Mouse (Mus musculus) heart, embryonic 12.5 days (tissue): ENCODE results near the gene Tmem30b. TPM values are rescaled to one million over a fixed set of nuclear protein-coding genes. Genes with fewer than 3 reads are reported as not detected.
A peak's percentile ranks its signal among the peaks of the same experiment; 100 is the strongest.
"Not testable (repeated sequence)": the region's sequence is repeated elsewhere in the genome, so short reads cannot be mapped to it uniquely, and the experiment has no call there.

Source experiments
- ATAC-seq: fragments of 200-750 bp; cut with Nextera tagmentation; 2 replicates; pipeline ENCODE4 v1.8.0; 2017; ENCODE audit warnings: moderate TSS enrichment, moderate library complexity; ENCODE audit not compliant: insufficient number of reproducible peaks, low FRiP score
- H3K27ac ChIP-seq: fragments of 300-500 bp; sonication (generic); 2 replicates; pipeline ENCODE4 v1.5.1; 2016; ENCODE audit warnings: mild to moderate bottlenecking, moderate library complexity; ENCODE audit not compliant: poor library complexity, severe bottlenecking
- H3K27me3 ChIP-seq: fragments of 300-500 bp; sonication (generic); replicated peaks from 2 replicates; pipeline ENCODE4 v1.6.1; 2016; ENCODE audit warnings: mild to moderate bottlenecking, moderate library complexity
- H3K36me3 ChIP-seq: fragments of 300-500 bp; sonication (generic); 2 replicates; pipeline ENCODE4 v1.6.1; 2016; ENCODE audit warnings: mild to moderate bottlenecking, moderate library complexity
- H3K4me1 ChIP-seq: fragments of 300-500 bp; sonication (generic); replicated peaks from 2 replicates; pipeline ENCODE4 v1.6.1; 2016; ENCODE audit warnings: mild to moderate bottlenecking
- H3K4me2 ChIP-seq: fragments of 300-500 bp; sonication (generic); 2 replicates; pipeline ENCODE4 v1.6.1; 2016; ENCODE audit warnings: mild to moderate bottlenecking, moderate library complexity
- H3K4me3 ChIP-seq: fragments of 300-500 bp; sonication (generic); 2 replicates; pipeline ENCODE4 v1.5.1; 2016; ENCODE audit warnings: mild to moderate bottlenecking
- H3K9ac ChIP-seq: fragments of 300-500 bp; sonication (generic); 2 replicates; pipeline ENCODE4 v1.6.1; 2016; ENCODE audit warnings: mild to moderate bottlenecking, moderate library complexity
- H3K9me3 ChIP-seq: fragments of 300-500 bp; sonication (generic); replicated peaks from 2 replicates; pipeline ENCODE4 v1.6.1; 2016; ENCODE audit warnings: mild to moderate bottlenecking, moderate library complexity
- WGBS: fragments of 180-500 bp; shearing (Covaris S2); methylation state at CpG from one replicate; pipeline ENCODE4 v1.1.7; 2016; 5-methylcytosine and 5-hydroxymethylcytosine counted together
- polyA plus RNA-seq: library from polyadenylated mRNA; unstranded; fragments of >200 nt; fragmentation: Nextera tagmentation; extraction: Ambion mirVana; gene quantifications from 2 replicates; pipeline ENCODE4 v1.2.1, GENCODE M21; 2016

The Tmem30b gene
- polyA plus RNA-seq, 1 experiment from 2014 or later: 0.36 TPM

- Histone ChIP-seq H3K9me3 (no peaks in the 10 kb centered on the region), H3K36me3 (no peaks in the 10 kb centered on the region), H3K4me1 (0 out of 2 replicates have a peak, but pooled peaks cover 15% of the 10 kb centered on the region), H3K27me3 (peaks cover 6% of the 10 kb centered on the region), H3K4me3 (peak overlapping the region; percentile 64), H3K9ac (peak overlapping the region; percentile 82), H3K27ac (peak overlapping the region; percentile 83), H3K4me2 (peak overlapping the region; percentile 87)
- 4% methylated on average over 33 of the region's 33 CpGs for WGBS
- ATAC-seq: peak; percentile 37
These were observed 37.8 kb upstream of the Tmem30b start for GRCm38 (mm10) chr12:73583813-73584609.

GRCm38 (mm10) chr12:73583318-73583717 is 37.1 kb upstream of the Tmem30b start:
- no peaks in the 10 kb centered on the region for H3K36me3 ChIP-seq
- peak overlapping the region; percentile 87; the same call in 1 of the 2 replicates for H3K4me2 ChIP-seq
- ATAC-seq: 0 out of 2 replicates have a peak, but pooled peaks have one; percentile 22
- H3K4me3 ChIP-seq: no peak overlapping the region
- no peaks in the 10 kb centered on the region for H3K9me3 ChIP-seq
- no peak overlapping the region for H3K9ac ChIP-seq
- 0 out of 2 replicates have a peak, but pooled peaks cover 15% of the 10 kb centered on the region for H3K4me1 ChIP-seq
- 59% methylated on average over 9 of the region's 9 CpGs for WGBS
- peak overlapping the region; percentile 83 for H3K27ac ChIP-seq
- peaks cover 6% of the 10 kb centered on the region for H3K27me3 ChIP-seq

DNA sequence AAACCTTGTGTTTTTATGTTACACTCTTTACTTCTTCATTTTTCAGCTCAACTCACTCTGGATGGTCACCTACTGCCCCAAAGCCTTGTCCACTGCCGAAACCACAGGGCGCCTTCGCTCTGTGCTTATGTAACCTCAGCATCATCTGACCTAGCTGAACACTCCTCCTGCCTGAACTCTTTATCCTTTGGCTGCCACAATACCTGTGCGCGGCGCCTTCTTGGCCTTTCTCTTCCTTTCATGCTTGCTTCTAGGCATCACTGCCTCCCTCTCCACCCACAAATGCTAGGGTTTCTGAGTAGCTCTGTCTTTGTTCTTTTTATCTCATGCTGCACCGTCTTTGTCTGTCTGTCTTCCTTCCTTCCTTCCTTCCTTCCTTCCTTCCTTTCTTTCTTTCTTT is 34.6 kb upstream of the Tmem30b start:
- H3K27me3 ChIP-seq: no peaks in the 10 kb centered on the region
- H3K27ac ChIP-seq: no peak overlapping the region
- 74% methylated on average over 7 of the region's 7 CpGs for WGBS

DNA sequence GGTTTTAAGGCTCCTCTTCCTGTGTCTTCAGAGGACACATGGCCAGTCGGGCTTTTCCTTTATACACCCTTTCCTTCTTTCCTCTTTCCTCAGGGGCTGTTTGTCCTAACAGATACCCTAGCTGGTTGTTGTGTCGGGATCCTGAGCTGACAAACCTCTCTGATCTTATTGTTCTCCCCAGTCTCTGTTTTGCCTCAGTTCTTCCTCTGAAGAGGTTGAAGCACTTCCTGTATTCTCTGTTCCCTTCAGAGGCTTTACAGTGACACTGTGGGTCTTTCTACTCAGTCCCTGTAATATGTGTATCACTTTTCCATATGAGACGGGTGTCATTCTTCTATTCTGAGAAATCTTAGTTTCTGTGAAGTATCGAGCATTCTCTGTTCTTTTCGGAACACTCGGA is 31.9 kb upstream of the Tmem30b start:
- Histone ChIP-seq H3K27me3 (no peaks in the 10 kb centered on the region; the same call in 1 of the 2 replicates), H3K27ac (no peak overlapping the region), H3K9ac (no peak overlapping the region), H3K4me3 (no peak overlapping the region), H3K4me1 (0 out of 2 replicates have a peak, but pooled peaks cover 5% of the 10 kb centered on the region), H3K4me2 (no peak overlapping the region), H3K36me3 (no peaks in the 10 kb centered on the region), H3K9me3 (no peaks in the 10 kb centered on the region)
- no peak for ATAC-seq
- 57% methylated on average over 6 of the region's 6 CpGs for WGBS

More for the DNA sequence above, 34.6 kb upstream of the Tmem30b start:
- ATAC-seq: no peak
- no peak overlapping the region for H3K4me3 ChIP-seq
- no peaks in the 10 kb centered on the region for H3K36me3 ChIP-seq
- H3K9ac ChIP-seq: no peak overlapping the region
- H3K9me3 ChIP-seq: no peaks in the 10 kb centered on the region
- 0 out of 2 replicates have a peak, but pooled peaks cover 12% of the 10 kb centered on the region for H3K4me1 ChIP-seq
- H3K4me2 ChIP-seq: no peak overlapping the region

- ATAC-seq: peak; percentile 45; the same call in 1 of the 2 replicates
- no peak overlapping the region for H3K9ac ChIP-seq
These were observed 28.4 kb upstream of the Tmem30b start for GRCm38 (mm10) chr12:73574632-73575031.

DNA sequence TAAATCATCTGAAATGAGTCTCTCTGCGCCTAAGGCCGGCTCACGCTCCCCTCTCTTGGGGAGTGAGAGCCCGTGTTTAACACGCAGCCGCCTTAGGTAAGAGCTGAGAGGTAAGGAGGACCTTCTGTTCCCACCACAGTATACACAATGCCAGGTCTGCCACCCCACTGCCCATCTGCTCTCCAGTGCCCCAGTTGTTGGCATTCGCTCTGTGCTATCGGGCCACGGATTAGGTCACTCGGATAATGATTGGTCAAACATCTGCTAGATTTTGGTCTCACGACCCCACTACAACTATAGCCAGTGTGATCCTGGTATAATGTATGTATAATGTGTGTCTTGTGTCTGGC is 19.4 kb upstream of the Tmem30b start:
- H3K27me3 ChIP-seq: no peaks in the 10 kb centered on the region; the same call in 1 of the 2 replicates
- H3K4me3 ChIP-seq: peak overlapping the region; percentile 38
- no peaks in the 10 kb centered on the region for H3K36me3 ChIP-seq
- no peak overlapping the region for H3K27ac ChIP-seq
- H3K4me1 ChIP-seq: peaks cover 4% of the 10 kb centered on the region; the same call in 1 of the 2 replicates
- H3K9me3 ChIP-seq: 0 out of 2 replicates have a peak, but pooled peaks cover 4% of the 10 kb centered on the region
- ATAC-seq: no peak
- 60% methylated on average over 11 of the region's 11 CpGs for WGBS
- peak overlapping the region; percentile 60; the same call in 1 of the 2 replicates for H3K9ac ChIP-seq
- H3K4me2 ChIP-seq: peak overlapping the region; percentile 76

More at GRCm38 (mm10) chr12:73574632-73575031, 28.4 kb upstream of the Tmem30b start:
- 38% methylated on average over 15 of the region's 15 CpGs for WGBS
- no peak overlapping the region for H3K4me3 ChIP-seq
- no peaks in the 10 kb centered on the region for H3K36me3 ChIP-seq
- no peaks in the 10 kb centered on the region; the same call in 1 of the 2 replicates for H3K27me3 ChIP-seq
- H3K9me3 ChIP-seq: no peaks in the 10 kb centered on the region
- no peak overlapping the region for H3K27ac ChIP-seq
- peak overlapping the region; percentile 37 for H3K4me2 ChIP-seq
- 0 out of 2 replicates have a peak, but pooled peaks cover 5% of the 10 kb centered on the region for H3K4me1 ChIP-seq

DNA sequence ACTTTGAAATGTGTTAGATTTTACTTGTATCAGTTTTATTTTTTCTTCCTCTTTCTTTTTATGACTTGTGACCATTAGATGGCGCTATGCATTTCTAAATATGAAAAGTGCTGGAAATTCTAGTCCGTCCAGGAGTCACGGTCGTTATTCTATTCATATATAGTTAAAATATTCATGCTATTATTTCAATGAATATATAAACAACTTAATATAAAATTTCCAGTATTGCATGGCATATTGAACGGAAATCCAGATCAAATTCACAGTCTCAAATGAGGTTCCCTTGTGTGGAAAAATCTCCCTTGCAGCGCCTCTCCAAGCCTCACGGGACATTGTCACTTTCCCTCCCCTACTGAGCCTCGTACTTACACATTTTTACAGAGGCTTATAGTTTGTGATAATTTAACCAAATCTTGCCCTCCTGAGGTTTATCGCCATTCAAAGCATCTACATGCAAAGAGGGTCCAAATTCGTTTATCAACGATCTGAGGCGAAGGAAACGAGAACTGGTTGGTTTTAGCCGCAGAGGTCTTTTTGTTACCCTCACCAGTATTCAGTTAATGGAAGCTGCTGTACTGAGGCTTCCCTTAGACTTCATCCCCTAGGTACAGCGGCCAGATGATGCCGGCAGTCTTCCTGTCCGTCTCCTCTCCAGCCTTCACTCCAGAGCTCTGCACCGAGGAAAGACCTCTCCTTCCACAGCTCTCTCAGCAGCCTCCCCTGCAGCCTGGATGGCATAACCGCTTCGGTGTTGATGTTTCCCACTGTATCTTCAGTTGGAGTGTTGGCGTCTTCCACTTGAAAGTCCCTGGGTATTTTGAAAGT is 18.8 kb upstream of the Tmem30b start:
- Histone ChIP-seq H3K27ac (no peak overlapping the region), H3K4me2 (peak overlapping the region; percentile 76), H3K4me3 (peak overlapping the region; percentile 38), H3K27me3 (no peaks in the 10 kb centered on the region; the same call in 1 of the 2 replicates), H3K9ac (peak overlapping the region; percentile 60), H3K4me1 (peaks cover 4% of the 10 kb centered on the region; the same call in 1 of the 2 replicates), H3K36me3 (no peaks in the 10 kb centered on the region), H3K9me3 (0 out of 2 replicates have a peak, but pooled peaks cover 4% of the 10 kb centered on the region)
- no peak; the same call in 1 of the 2 replicates for ATAC-seq
- WGBS: 12% methylated on average over 21 of the region's 21 CpGs

- H3K4me1 ChIP-seq: peaks cover 4% of the 10 kb centered on the region; the same call in 1 of the 2 replicates
- 0 out of 2 replicates have a peak, but pooled peaks cover 4% of the 10 kb centered on the region for H3K9me3 ChIP-seq
- H3K9ac ChIP-seq: peak overlapping the region; percentile 40; the same call in 1 of the 2 replicates
- no peak overlapping the region for H3K4me2 ChIP-seq
- WGBS: 12% methylated on average over 10 of the region's 10 CpGs
- no peak overlapping the region for H3K27ac ChIP-seq
- no peak for ATAC-seq
- no peaks in the 10 kb centered on the region; the same call in 1 of the 2 replicates for H3K27me3 ChIP-seq
- no peak overlapping the region for H3K4me3 ChIP-seq
- H3K36me3 ChIP-seq: no peaks in the 10 kb centered on the region
These were observed 18.0 kb upstream of the Tmem30b start for GRCm38 (mm10) chr12:73564176-73564575.

GRCm38 (mm10) chr12:73563122-73563521 is 16.9 kb upstream of the Tmem30b start:
- not testable (repeated sequence) for ATAC-seq, H3K4me3 ChIP-seq, H3K4me1 ChIP-seq, H3K27ac ChIP-seq, H3K9ac ChIP-seq, H3K27me3 ChIP-seq, H3K9me3 ChIP-seq, H3K4me2 ChIP-seq, H3K36me3 ChIP-seq
- WGBS: 82% methylated on average over 6 of the region's 6 CpGs

- H3K4me3 ChIP-seq: no peak overlapping the region
- ATAC-seq: no peak
- H3K4me1 ChIP-seq: no peaks in the 10 kb centered on the region
- H3K27me3 ChIP-seq: no peaks in the 10 kb centered on the region
- no peaks in the 10 kb centered on the region for H3K36me3 ChIP-seq
- 0 out of 2 replicates have a peak, but pooled peaks cover 4% of the 10 kb centered on the region for H3K9me3 ChIP-seq
- no peak overlapping the region for H3K9ac ChIP-seq
- no peak overlapping the region for H3K4me2 ChIP-seq
- no peak overlapping the region for H3K27ac ChIP-seq
- WGBS: 46% methylated on average over 7 of the region's 7 CpGs
These were observed 13.9 kb upstream of the Tmem30b start for GRCm38 (mm10) chr12:73560091-73560490.
